Mouse (Mus musculus) embryo, embryonic 10.5 days (tissue): ENCODE measurements at regions not wholly inside any gene's neighbourhood (a gene's known extent, or its start where the extent isn't known, plus 50 kb on each side); places are given as distances from the start of the nearest gene placed in this dataset.
"Not testable (repeated sequence)": the region's sequence is repeated elsewhere in the genome, so short reads cannot be mapped to it uniquely, and the experiment has no call there.

Experiments
- DNase-seq: peaks from one replicate; pipeline ENCODE4 v3.0.0-alpha.2; 2015; ENCODE audit warnings: low spot score

DNA sequence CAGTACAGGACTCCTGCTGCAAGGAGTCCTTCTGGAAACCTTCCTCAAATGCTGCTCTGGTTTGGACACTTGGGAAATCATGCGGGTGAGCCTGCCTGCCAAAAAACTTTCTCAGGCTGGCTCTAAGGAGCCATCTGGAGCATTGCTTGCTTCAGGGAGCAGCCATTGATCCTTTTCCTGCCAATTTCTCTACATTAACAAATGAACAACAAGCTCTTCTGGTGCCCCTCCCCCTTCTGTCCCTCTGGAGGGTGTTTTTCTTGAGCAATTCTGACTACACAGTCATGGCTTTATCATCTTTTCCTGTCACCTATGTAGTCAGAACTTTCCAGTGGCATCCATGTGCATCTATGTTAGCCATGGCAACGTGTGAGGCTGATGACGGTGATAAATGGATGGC lies 84.5 kb downstream of the Fam43a start:
- no peak for DNase-seq

DNA sequence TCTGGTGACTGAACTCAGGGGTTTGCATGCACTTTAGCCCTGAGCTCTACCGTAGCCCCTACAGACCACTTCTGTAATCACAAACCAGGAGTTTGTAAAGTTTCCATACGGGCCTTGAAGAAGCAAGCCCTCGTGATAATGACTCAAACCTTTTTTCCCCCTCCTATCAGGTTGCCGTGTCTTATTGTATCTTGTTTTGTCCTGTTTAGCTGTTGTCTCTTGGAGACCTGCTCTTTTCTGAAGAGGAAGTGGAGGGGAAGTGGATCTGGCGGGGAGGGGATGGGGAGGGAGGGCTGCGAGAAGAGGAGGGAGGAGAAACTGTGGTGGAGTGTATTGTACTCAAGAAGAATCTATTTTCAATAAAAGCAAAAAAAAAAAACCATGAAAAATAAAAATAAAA lies 87.0 kb downstream of the Fam43a start:
- DNase-seq: no peak

DNA sequence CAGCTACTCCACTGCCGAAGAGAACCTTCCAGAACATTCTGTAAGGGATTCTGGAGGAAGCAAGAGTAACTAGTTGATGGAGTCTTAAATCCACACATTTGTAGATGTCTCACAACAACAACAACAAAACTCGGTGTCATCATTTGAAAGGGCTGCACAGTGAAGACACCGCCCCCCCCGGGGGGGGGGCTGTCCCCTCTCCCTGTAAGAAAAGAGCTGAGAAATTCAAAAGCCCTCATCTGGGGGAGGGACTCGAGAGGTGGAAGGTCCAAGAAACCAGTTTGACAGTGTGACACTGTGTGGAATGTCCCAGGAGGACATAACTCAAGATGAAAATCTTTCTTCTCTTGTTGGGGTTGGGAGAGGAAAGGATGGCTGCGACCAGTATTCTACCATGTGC lies 87.7 kb downstream of the Fam43a start:
- no peak for DNase-seq

- DNase-seq: no peak
Observed at GRCm38 (mm10) chr16:30687682-30688081, 88.2 kb downstream of the Fam43a start.

DNA sequence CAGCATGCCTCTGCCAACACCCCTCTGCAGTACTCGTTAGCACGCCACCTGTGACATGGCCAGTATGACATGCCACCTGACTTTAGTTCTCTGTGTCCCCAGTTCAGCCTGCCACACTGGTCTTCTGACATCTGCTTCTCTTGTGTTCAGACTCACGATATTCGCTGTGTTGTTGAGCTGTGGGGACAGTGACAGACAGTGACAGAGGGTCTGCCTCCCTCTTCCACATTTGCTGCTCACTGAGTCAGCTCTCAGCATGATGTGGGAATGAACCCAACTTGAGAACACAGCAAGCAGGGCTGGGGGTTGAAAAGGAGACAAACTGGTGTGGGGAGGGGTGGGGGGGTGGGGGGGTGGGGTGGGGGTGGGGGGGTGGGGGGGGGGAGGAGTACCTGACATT lies 91.0 kb downstream of the Fam43a start:
- DNase-seq: no peak

- DNase-seq: no peak
Observed at GRCm38 (mm10) chr16:30691964-30692363, 92.4 kb downstream of the Fam43a start.

DNA sequence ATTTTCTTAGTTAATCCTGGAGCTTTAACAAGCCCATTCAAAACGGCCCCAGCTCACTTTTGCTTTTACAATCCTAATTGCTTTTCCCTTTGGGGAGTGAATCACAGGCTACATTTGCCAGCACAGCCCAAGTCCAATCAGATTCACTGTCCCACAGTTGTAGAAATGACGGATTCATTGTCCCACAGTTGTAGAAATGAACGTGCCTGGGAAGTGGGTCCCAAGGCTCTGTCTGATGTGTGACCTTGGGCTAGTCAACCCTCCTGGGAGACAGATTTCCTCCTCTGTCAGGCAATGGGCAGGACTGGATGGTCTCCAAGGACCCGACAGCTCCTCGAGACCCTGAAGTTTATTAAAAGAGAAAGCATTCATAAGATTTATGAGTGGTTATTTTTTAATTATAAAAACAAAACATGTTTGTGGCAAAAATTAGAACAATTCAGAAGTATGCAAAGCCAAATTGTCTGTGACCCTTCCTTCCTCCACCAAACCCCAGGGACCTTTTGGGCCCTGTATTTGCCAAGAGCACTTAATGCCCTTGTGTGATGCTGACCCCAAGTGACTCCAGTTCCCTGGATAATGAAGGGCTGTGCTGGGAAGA lies 93.1 kb downstream of the Fam43a start:
- DNase-seq: no peak

GRCm38 (mm10) chr16:30693206-30693605 lies 93.7 kb downstream of the Fam43a start:
- DNase-seq: no peak

GRCm38 (mm10) chr16:30693839-30694527 lies 94.5 kb downstream of the Fam43a start:
- no peak for DNase-seq

DNA sequence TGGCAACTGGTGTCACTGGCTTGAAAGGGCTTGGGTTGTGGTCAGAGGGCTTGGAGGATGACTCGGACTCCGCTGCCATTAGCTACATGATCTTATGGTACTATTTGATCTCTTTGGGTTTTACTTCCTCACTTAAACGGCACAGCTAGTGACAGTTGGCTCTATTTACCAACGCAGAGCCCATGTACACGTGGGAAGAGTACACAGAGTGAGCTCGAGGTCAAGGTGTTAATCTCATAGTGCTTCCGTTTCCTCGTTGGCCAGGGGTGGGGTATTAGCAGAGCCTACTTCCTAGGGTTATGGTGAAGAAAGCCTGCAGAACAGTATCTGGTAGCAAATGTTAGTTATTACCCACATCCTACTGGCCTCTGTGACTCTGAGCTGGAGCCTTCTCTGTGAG lies 96.2 kb downstream of the Fam43a start:
- no peak for DNase-seq

DNA sequence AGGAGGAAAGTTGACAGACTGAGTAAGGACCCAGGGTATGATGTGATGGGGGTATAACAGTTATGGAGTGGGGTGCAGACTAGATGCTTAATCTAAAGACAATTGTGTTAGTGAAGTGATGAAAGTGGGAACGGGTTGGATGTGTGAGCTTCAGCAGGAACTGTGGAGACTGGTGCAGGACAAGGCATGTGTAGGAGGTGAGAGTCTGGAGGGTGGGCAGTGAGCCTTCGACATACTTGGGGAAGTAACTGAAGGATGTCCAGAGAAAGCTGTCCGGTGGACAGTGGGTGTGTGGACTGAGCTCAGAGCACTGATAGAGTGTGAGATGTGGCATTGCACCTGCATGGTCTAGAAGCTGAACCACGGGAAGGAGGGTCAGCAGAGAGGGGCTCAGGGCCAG lies 97.7 kb downstream of the Fam43a start:
- no peak for DNase-seq

DNA sequence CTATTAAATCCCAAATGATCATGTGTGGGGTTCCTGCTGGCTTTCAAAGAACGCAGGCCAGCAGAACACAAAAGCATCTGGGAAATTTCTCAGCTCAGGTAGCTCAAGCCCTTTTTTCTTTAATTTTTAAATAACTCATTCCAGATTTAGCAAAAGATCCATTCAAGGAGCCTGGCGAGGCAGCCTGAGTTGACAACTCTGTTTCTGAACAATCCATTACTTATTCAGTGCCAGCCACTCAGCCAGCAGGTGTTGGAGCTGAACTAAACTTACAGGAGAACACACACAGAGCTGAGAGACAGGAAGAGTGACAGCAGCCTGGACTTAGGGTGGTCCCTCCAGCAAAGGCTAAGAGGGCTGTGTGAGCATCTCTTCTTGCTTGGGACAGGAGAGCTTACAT lies 98.3 kb downstream of the Fam43a start:
- DNase-seq: no peak

DNA sequence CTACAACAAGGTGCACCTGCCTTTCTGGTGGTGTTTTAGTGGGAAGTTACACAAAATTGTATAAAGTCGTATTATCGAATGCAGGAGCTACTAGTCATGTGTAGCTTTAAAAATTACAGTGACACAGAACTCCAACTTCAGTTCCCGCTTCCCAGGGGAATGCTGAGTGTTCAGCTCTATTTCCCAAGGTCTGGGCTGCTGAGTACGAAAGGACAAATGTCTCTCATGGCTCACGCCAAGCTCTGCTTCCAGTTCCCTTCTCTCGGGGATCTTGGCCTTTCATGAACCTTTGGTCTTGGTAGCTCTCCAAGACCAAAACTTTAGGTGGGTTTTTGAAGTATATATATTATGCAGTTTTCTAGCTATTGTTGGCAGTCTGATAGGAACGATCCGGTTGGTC lies 104.3 kb downstream of the Fam43a start:
- DNase-seq: no peak

DNA sequence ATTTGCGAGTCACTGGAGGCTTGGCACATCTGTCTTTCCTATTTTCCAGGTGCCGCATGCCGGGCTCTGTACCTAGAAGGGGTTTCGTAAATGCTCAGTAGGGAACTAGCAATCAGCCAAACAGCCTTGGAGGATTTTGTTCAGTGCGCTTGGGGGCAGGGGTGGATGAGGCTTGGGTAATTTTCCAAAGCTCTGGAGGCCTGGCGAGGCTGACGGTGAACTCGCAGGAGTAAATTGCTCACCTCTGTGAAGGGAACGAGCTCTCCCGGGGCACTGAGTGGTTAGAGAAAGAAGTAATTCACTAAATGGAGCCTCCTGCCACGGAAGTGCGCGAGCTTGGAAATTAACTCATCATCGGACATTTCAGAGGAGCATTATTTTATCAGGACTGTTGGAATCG lies 110.0 kb downstream of the Fam43a start:
- no peak for DNase-seq

GRCm38 (mm10) chr16:30709975-30710374 lies 110.5 kb downstream of the Fam43a start:
- DNase-seq: no peak

- no peak for DNase-seq
Observed at GRCm38 (mm10) chr16:30712570-30712969, 113.0 kb downstream of the Fam43a start.

- DNase-seq: not testable (repeated sequence)
Observed at GRCm38 (mm10) chr16:30717577-30717976, 118.1 kb downstream of the Fam43a start.

- DNase-seq: no peak
Observed at GRCm38 (mm10) chr16:30720791-30721190, 121.3 kb downstream of the Fam43a start.

- DNase-seq: no peak
Observed at GRCm38 (mm10) chr16:30721223-30721622, 121.7 kb downstream of the Fam43a start.

DNA sequence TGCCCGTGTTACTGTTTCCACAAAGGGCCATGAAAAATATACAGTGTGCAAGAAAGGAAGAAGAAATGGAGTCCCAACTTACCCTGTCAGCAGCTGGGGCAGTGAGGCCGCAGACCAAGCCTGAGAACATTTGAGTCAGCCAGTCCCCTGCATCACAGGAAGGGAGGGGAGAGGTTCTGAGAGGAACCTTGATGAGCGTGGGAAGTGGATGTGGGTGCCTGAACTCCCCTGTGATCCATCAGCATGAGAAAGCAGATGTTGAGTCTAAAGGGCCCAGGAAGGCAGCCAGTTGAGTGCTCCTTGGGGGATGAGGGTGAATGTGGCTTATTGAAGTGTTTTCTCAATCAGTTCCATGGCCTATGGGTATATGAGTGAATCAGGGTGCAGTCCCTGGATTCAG lies 122.8 kb downstream of the Fam43a start:
- no peak for DNase-seq

- DNase-seq: peak; percentile 53
Observed at GRCm38 (mm10) chr16:30724591-30724990, 125.1 kb downstream of the Fam43a start.

DNA sequence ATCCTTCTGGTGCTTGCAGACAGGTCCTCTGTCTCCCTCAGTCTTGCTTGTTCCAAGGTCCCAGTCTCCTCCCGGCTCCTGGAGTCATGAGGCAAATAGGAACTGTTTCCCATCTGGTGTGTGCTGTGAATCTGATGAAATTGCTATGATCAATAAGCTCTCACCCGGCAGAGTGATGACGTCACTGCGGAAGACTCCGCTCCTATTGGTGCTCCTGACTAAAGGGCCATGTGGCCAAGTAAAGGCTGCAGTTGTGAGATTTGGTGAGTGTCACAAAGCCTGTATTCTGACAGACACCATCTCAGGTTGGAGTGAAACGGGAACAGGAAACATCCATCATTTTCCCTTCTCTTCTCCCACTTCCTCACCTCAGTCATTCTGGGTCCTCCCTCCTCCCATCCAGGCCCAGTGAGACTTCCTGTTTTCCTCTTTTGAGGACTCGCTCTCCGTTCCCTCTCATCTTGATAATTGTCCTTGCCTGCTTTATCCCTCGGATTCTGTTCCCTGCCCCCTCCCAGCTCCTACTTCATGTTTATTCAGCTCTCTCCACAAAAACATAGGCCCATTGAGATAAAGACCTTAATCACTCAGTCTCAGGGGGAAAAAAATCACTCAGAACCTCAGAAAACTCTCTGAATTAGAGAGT lies 133.4 kb downstream of the Fam43a start:
- DNase-seq: peak; percentile 49

DNA sequence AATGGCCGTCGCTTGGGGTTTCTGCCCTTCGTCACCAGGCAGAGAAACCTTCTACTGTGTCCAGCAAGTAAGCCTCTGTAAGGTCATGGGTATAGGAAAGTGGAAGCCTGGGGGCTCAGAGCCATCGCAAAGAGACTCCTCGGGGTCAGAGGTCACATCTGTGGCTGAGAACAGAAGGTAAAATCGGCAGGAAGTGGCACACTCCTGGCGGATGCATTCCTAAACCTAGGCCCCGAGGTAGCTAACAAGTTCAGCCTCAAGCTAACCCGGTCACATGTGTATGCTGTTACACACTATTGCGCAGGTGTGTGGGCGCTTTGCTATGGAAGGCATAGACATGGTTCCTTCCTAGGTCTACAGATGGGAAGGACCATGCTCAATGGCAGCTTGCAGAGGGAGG lies 134.0 kb downstream of the Fam43a start:
- DNase-seq: peak; percentile 76

DNA sequence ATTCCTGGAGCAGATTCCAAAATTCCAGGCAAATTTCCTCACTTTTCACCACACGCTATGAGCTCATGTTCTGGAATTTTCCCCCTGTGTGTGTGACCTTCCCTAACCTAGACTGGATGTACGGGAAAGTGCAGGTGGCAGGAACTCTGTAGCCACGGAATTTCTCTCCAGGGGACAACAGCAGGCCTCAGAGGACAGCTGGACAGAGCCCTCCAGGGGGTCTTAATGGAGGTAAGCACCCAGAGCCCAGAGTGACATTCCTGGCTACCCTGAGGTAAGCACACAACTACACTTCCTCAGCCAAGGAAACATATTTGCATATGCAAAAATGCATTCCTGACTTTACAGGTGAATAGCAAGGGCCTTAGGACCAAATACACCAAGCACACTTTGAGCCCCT lies 135.8 kb downstream of the Fam43a start:
- DNase-seq: no peak
